Mouse (Mus musculus) liver, embryonic 11.5 days (tissue): ENCODE measurements at regions not wholly inside any gene's neighbourhood (a gene's known extent, or its start where the extent isn't known, plus 50 kb on each side); places are given as distances from the start of the nearest gene placed in this dataset.

ENCODE experiments used
- ATAC-seq: fragments of 200-750 bp; cut with Nextera tagmentation; replicated peaks from 2 replicates; pipeline ENCODE4 v1.8.0; 2017; ENCODE audit warnings: moderate number of reproducible peaks, mild to moderate bottlenecking, moderate TSS enrichment, moderate library complexity; ENCODE audit not compliant: low FRiP score
- DNase-seq: peaks from one replicate; pipeline ENCODE4 v3.0.0-alpha.2; 2017; ENCODE audit warnings: low spot score
- H3K27ac ChIP-seq: fragments of 300-500 bp; sonication (generic); 2 replicates; pipeline ENCODE4 v1.5.1; 2014; ENCODE audit warnings: mild to moderate bottlenecking, low read depth, low read length, control low read depth
- H3K27me3 ChIP-seq: fragments of 300-500 bp; sonication (generic); replicated peaks from 2 replicates; pipeline ENCODE4 v1.6.1; 2014; ENCODE audit warnings: low read length, mixed read lengths; ENCODE audit not compliant: control insufficient read depth, insufficient read depth
- H3K36me3 ChIP-seq: fragments of 300-500 bp; sonication (generic); 2 replicates; pipeline ENCODE4 v1.6.1; 2014; ENCODE audit warnings: mild to moderate bottlenecking, low read length, moderate library complexity, mixed read lengths; ENCODE audit not compliant: control insufficient read depth, insufficient read depth
- H3K4me1 ChIP-seq: fragments of 300-500 bp; sonication (generic); replicated peaks from 2 replicates; pipeline ENCODE4 v1.6.1; 2014; ENCODE audit warnings: low read length, mixed read lengths; ENCODE audit not compliant: control insufficient read depth, insufficient read depth
- H3K4me2 ChIP-seq: fragments of 300-500 bp; sonication (generic); 2 replicates; pipeline ENCODE4 v1.6.1; 2014; ENCODE audit warnings: mild to moderate bottlenecking, control low read depth, moderate library complexity
- H3K4me3 ChIP-seq: fragments of 300-500 bp; sonication (generic); 2 replicates; pipeline ENCODE4 v1.5.1; 2014; ENCODE audit warnings: low read depth, low read length, control low read depth
- H3K9ac ChIP-seq: fragments of 300-500 bp; sonication (generic); 2 replicates; pipeline ENCODE4 v1.6.1; 2014; ENCODE audit warnings: low read depth, low read length, control low read depth
- H3K9me3 ChIP-seq: fragments of 300-500 bp; sonication (generic); 2 replicates; pipeline ENCODE4 v1.6.1; 2016; ENCODE audit warnings: low read length, inconsistent platforms, mixed read lengths; ENCODE audit not compliant: control insufficient read depth
- WGBS: fragments of 180-500 bp; shearing (Covaris S2); extraction: QIAGEN DNeasy Blood & Tissue Kit; methylation state at CpG from one replicate; pipeline ENCODE4 v1.1.7; 2014; 5-methylcytosine and 5-hydroxymethylcytosine counted together

- Histone ChIP-seq H3K27ac (no peak overlapping the region), H3K4me1 (no peaks in the 10 kb centered on the region)
Measured at GRCm38 (mm10) chr4:82234443-82234842, 471.1 kb downstream of the Nfib start.

DNA sequence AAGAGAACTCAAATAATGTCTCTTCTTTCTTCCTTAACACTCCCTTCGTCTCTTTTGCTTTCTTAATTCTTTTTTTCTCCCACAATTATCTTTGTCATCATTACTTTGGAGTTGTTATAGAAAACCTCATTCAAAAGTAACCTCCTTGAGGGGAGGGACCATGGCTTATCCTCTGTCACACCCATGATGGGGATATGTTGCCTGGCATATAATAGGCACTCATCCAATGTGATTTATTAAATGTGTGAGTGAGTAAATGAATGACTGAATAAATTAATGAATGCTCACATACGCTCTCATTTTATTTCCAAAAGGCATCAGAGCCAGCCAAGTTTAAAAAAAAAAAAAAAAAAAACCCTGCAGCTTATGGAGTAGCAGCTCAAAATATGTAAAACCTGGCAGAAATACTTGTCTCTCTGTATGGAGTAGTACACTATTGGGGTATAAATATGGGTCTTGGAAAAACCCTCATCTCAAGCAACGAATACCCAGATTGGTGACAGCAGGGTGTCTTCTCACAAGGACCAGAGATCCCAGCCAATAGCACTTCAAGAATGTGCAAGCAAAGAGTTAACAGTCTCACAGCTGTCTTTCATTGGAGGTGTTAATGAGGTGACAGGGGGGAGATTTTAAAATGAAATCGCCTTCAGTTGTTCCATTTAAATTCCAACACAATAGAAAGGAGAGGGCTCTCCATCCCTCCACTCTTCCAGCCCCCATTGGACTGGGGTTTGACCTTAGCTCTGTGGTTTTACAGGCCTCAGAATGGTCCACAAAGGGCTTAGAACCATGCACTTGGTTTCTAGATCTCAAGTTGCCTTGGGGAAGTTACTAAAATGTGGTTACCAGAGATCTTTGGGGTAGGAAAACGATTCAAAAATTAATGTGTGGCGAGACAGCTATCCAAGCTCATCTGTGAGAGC is 479.1 kb downstream of the Nfib start:
- H3K4me2 ChIP-seq: no peak overlapping the region
- no peak overlapping the region for H3K27ac ChIP-seq
- no peaks in the 10 kb centered on the region for H3K27me3 ChIP-seq
- ATAC-seq (no peak), DNase-seq (no peak)
- no peaks in the 10 kb centered on the region for H3K36me3 ChIP-seq
- no peak overlapping the region for H3K4me3 ChIP-seq
- no peak overlapping the region for H3K9ac ChIP-seq
- 64% methylated on average over 6 of the region's 6 CpGs for WGBS
- H3K9me3 ChIP-seq: no peaks in the 10 kb centered on the region
- H3K4me1 ChIP-seq: no peaks in the 10 kb centered on the region

More at GRCm38 (mm10) chr4:82234443-82234842, 471.1 kb downstream of the Nfib start:
- Histone ChIP-seq H3K4me3 (no peak overlapping the region), H3K9ac (no peak overlapping the region), H3K27me3 (no peaks in the 10 kb centered on the region), H3K4me2 (no peak overlapping the region), H3K9me3 (no peaks in the 10 kb centered on the region), H3K36me3 (no peaks in the 10 kb centered on the region)
- DNase-seq (no peak), ATAC-seq (no peak)
- 80% methylated on average over 5 of the region's 5 CpGs for WGBS

- no peak for DNase-seq
- 78% methylated on average over 8 of the region's 8 CpGs for WGBS
Measured at GRCm38 (mm10) chr4:82220724-82221123, 484.8 kb downstream of the Nfib start.

GRCm38 (mm10) chr4:82220120-82220714 is 485.3 kb downstream of the Nfib start:
- no peak for DNase-seq
- no peak overlapping the region for H3K4me3 ChIP-seq
- no peaks in the 10 kb centered on the region for H3K4me1 ChIP-seq
- WGBS: 73% methylated on average over 7 of the region's 7 CpGs
- H3K27me3 ChIP-seq: no peaks in the 10 kb centered on the region
- ATAC-seq: no peak
- H3K9me3 ChIP-seq: no peaks in the 10 kb centered on the region
- no peak overlapping the region for H3K27ac ChIP-seq
- H3K9ac ChIP-seq: no peak overlapping the region
- H3K4me2 ChIP-seq: no peak overlapping the region
- H3K36me3 ChIP-seq: no peaks in the 10 kb centered on the region

More at GRCm38 (mm10) chr4:82220724-82221123, 484.8 kb downstream of the Nfib start:
- no peaks in the 10 kb centered on the region for H3K27me3 ChIP-seq
- no peak overlapping the region for H3K27ac ChIP-seq
- H3K9me3 ChIP-seq: no peaks in the 10 kb centered on the region
- no peak overlapping the region for H3K9ac ChIP-seq
- ATAC-seq: no peak
- no peak overlapping the region for H3K4me2 ChIP-seq
- H3K36me3 ChIP-seq: no peaks in the 10 kb centered on the region
- H3K4me1 ChIP-seq: no peaks in the 10 kb centered on the region
- H3K4me3 ChIP-seq: no peak overlapping the region

- Histone ChIP-seq H3K4me2 (no peak overlapping the region), H3K4me3 (no peak overlapping the region), H3K9ac (no peak overlapping the region), H3K9me3 (no peaks in the 10 kb centered on the region), H3K27ac (no peak overlapping the region), H3K4me1 (no peaks in the 10 kb centered on the region), H3K36me3 (no peaks in the 10 kb centered on the region), H3K27me3 (no peaks in the 10 kb centered on the region)
- ATAC-seq (no peak), DNase-seq (no peak)
- 80% methylated on average over 6 of the region's 6 CpGs for WGBS
Measured at GRCm38 (mm10) chr4:82218616-82219015, 486.9 kb downstream of the Nfib start.

DNA sequence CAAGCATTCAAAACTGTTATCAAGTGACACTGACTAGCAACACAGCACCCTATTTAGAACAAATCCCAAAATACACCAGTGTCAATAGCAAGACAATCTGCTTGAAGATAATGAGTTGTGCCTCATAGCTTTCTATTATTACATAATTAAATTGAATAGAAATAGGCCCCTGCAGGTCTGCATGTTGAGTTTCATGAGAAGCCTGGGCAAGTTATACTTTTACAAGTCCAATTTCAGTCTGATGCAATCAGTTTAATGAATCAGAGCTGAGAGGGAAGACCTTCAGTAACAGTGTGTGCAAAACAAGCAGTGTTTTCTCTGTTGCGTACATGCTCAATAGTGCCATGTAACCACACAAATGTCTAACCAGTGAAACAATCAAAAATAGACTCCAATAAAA is 498.5 kb downstream of the Nfib start:
- no peak for ATAC-seq
- H3K4me3 ChIP-seq: no peak overlapping the region
- H3K36me3 ChIP-seq: no peaks in the 10 kb centered on the region
- H3K27ac ChIP-seq: no peak overlapping the region
- no peaks in the 10 kb centered on the region for H3K4me1 ChIP-seq
- no peak overlapping the region for H3K9ac ChIP-seq
- DNase-seq: no peak
- no peaks in the 10 kb centered on the region for H3K9me3 ChIP-seq
- 87% methylated on average over 1 of the region's 1 CpGs for WGBS
- H3K4me2 ChIP-seq: no peak overlapping the region
- H3K27me3 ChIP-seq: no peaks in the 10 kb centered on the region

DNA sequence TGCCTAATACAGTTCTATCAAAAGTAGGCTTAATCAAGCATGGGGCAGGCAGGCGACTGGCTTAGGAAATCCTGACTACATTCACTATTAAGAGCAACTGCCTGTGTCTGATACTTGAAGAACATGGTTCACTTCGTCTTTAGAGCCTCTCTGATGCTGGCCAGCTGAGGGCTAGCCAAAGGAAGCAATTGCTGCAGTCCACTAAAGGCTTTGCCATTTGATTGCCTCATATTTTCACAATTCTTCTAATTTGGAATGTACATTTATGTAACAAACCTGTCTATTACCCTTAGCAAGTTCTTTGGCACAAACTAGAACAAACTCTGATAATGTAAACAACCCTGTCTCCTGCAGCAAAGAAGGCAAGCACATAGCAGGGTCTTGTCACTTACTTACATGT is 505.2 kb downstream of the Nfib start:
- no peak for ATAC-seq
- no peak for DNase-seq
- no peaks in the 10 kb centered on the region for H3K4me1 ChIP-seq
- H3K9me3 ChIP-seq: no peaks in the 10 kb centered on the region
- no peaks in the 10 kb centered on the region for H3K27me3 ChIP-seq
- no peak overlapping the region for H3K4me3 ChIP-seq
- no peak overlapping the region for H3K4me2 ChIP-seq
- H3K36me3 ChIP-seq: no peaks in the 10 kb centered on the region
- H3K27ac ChIP-seq: no peak overlapping the region
- WGBS: 66% methylated on average over 2 of the region's 2 CpGs
- H3K9ac ChIP-seq: no peak overlapping the region

DNA sequence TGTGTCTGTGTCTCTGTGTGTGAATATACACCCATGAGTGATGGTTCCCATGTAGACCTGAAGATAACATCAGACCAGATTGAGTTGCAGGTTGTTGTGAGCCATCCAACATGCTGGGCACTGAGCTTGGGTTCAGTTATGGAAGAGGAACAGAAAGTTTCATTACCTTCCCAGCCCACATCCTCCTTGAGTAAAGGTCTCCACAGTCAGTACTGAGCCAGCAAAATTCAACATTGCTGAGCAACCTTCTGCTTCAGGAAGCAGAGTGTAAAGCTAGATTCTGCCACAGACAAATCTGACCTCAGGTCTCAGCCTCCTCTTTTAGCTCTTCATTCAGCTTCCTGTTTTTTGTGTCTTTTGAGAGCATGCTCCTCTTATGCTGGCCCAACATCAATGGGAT is 506.4 kb downstream of the Nfib start:
- no peak for ATAC-seq
- no peaks in the 10 kb centered on the region for H3K27me3 ChIP-seq
- H3K36me3 ChIP-seq: no peaks in the 10 kb centered on the region
- DNase-seq: no peak
- no peaks in the 10 kb centered on the region for H3K9me3 ChIP-seq
- H3K4me3 ChIP-seq: no peak overlapping the region
- H3K9ac ChIP-seq: no peak overlapping the region
- H3K4me2 ChIP-seq: no peak overlapping the region
- no peak overlapping the region for H3K27ac ChIP-seq
- no peaks in the 10 kb centered on the region for H3K4me1 ChIP-seq

DNA sequence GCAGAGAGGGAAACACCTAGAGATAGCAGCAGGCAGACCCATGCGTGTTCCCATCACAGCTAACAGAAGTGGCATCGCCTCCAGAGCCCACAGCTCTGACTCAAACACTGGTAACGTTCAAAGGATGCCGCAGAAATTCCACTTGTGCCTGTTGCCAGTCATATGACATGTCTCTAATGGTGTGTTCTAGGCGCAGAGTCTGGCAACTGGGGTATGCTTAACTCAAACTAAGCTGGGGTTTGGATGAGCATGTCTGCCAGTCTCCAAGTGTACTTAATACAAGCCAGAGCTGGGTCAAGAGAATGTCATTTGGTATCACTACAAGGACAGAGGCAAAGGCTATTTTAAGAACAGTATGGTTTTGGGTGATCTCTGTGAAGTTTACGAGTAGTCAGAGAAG is 507.9 kb downstream of the Nfib start:
- H3K27me3 ChIP-seq: no peaks in the 10 kb centered on the region
- no peak for DNase-seq
- no peaks in the 10 kb centered on the region for H3K9me3 ChIP-seq
- no peaks in the 10 kb centered on the region for H3K4me1 ChIP-seq
- 66% methylated on average over 6 of the region's 6 CpGs for WGBS
- no peak overlapping the region for H3K27ac ChIP-seq
- H3K9ac ChIP-seq: no peak overlapping the region
- H3K36me3 ChIP-seq: no peaks in the 10 kb centered on the region
- H3K4me2 ChIP-seq: no peak overlapping the region
- no peak overlapping the region for H3K4me3 ChIP-seq
- no peak for ATAC-seq
